ENCODE assay signal across 8 mouse cellular contexts in genomic region chr10:127564301-127564700, GRCm38 (mm10). TPM values are rescaled to one million over a fixed set of nuclear protein-coding genes. Genes with fewer than 3 reads are reported as not detected.
DNase-seq lines count a peak whose midpoint lies in the region; ATAC-seq and TF ChIP-seq lines count a peak whose summit lies in the region.

No protein-coding gene starts in this region.

- no peak overlapping the region for H3K4me3 ChIP-seq in kidney, embryonic 14.5 days (ENCODE audit: low read length)
- H3K4me3 ChIP-seq in brown adipose tissue, adult 24 weeks (ENCODE audit: insufficient read depth, low read depth, low read length), result no peak overlapping the region
- H3K4me3 ChIP-seq in heart, embryonic 13.5 days, result no peak overlapping the region
- H3K4me3 ChIP-seq in limb, embryonic 14.5 days (replicated peaks; ENCODE audit: low read length), result no peak overlapping the region

- peaks cover 16% of the 10 kb centered on the region; the same call in 1 of the 2 replicates for H3K4me1 ChIP-seq in kidney, embryonic 14.5 days (ENCODE audit: control insufficient read depth, insufficient read depth, low read length)
- no peaks in the 10 kb centered on the region for H3K4me1 ChIP-seq in brown adipose tissue, adult 24 weeks (ENCODE audit: control insufficient read depth, insufficient read depth, insufficient read length, low read length)
- peaks cover 27% of the 10 kb centered on the region for H3K4me1 ChIP-seq in heart, embryonic 13.5 days
- H3K4me1 ChIP-seq in limb, embryonic 14.5 days (ENCODE audit: control insufficient read depth, insufficient read depth, low read length), result no peaks in the 10 kb centered on the region

- DNase-seq in kidney, adult 18-20 months, result no peak
- DNase-seq in limb, embryonic 14.5 days (ENCODE audit: low spot score), result peak; percentile 53
- no peak for DNase-seq in thymus, postnatal 10 days (ENCODE audit: low spot score in 2 of 2)
- no peak for DNase-seq in urinary bladder, postnatal 10 days (ENCODE audit: low spot score)
- no peak for DNase-seq in c-Kit-positive CD71-positive TER-119-positive erythroid progenitor cells, embryonic 14.5 days (ENCODE audit: low spot score)

- peak; percentile 81 for ATAC-seq in kidney, embryonic 14.5 days (ENCODE audit: low FRiP score, low TSS enrichment)
- peak; percentile 49; the same call in 1 of the 2 replicates for ATAC-seq in heart, embryonic 13.5 days (ENCODE audit: extremely low read depth, insufficient number of reproducible peaks, low FRiP score, low TSS enrichment)
- peak; percentile 67 for ATAC-seq in limb, embryonic 14.5 days (ENCODE audit: low FRiP score, low read depth)

- H3K27ac ChIP-seq in kidney, embryonic 14.5 days (ENCODE audit: low read depth, low read length), result peak overlapping the region; percentile 47; the same call in 1 of the 2 replicates
- H3K27ac ChIP-seq in brown adipose tissue, adult 24 weeks (replicated peaks; ENCODE audit: low read depth, low read length), result 0 out of 2 replicates have a peak overlapping the region, but pooled peaks have one; percentile 8
- H3K27ac ChIP-seq in heart, embryonic 13.5 days (replicated peaks), result peak overlapping the region; percentile 62
- H3K27ac ChIP-seq in limb, embryonic 14.5 days (replicated peaks; ENCODE audit: low read depth, low read length), result no peak overlapping the region

- H3K36me3 ChIP-seq in kidney, embryonic 14.5 days (ENCODE audit: control insufficient read depth, insufficient read depth, low read length), result peaks cover 58% of the 10 kb centered on the region
- peaks cover 80% of the 10 kb centered on the region for H3K36me3 ChIP-seq in heart, embryonic 13.5 days
- peaks cover 92% of the 10 kb centered on the region for H3K36me3 ChIP-seq in limb, embryonic 14.5 days (ENCODE audit: control insufficient read depth, insufficient read depth, low read length)

- TF ChIP-seq POLR2A in limb, embryonic 14.5 days (IDR thresholded peaks at IDR 0.05; ENCODE audit: borderline replicate concordance, extremely low read depth, insufficient read depth, insufficient read length), result no peak

- no peaks in the 10 kb centered on the region for H3K9me3 ChIP-seq in kidney, embryonic 14.5 days (ENCODE audit: control insufficient read depth, low read length)
- H3K9me3 ChIP-seq in heart, embryonic 13.5 days, result no peaks in the 10 kb centered on the region
- H3K9me3 ChIP-seq in limb, embryonic 14.5 days (ENCODE audit: control insufficient read depth, low read length), result no peaks in the 10 kb centered on the region

- 44% methylated on average over 13 of the region's 13 CpGs for WGBS in kidney, embryonic 14.5 days
- WGBS in heart, embryonic 13.5 days, result 24% methylated on average over 13 of the region's 13 CpGs
- WGBS in limb, embryonic 14.5 days, result 51% methylated on average over 13 of the region's 13 CpGs

- no peaks in the 10 kb centered on the region for H3K27me3 ChIP-seq in kidney, embryonic 14.5 days (ENCODE audit: control insufficient read depth, insufficient read depth, low read length)
- H3K27me3 ChIP-seq in heart, embryonic 13.5 days (replicated peaks), result no peaks in the 10 kb centered on the region
- H3K27me3 ChIP-seq in limb, embryonic 14.5 days (ENCODE audit: control insufficient read depth, insufficient read depth, low read length), result no peaks in the 10 kb centered on the region

- no peak overlapping the region for H3K4me2 ChIP-seq in kidney, embryonic 14.5 days (replicated peaks; ENCODE audit: low read depth, low read length)
- H3K4me2 ChIP-seq in heart, embryonic 13.5 days, result peak overlapping the region; percentile 30
- H3K4me2 ChIP-seq in limb, embryonic 14.5 days (replicated peaks; ENCODE audit: low read depth, low read length, severe bottlenecking), result no peak overlapping the region

- H3K9ac ChIP-seq in kidney, embryonic 14.5 days (ENCODE audit: low read depth, low read length), result no peak overlapping the region
- peak overlapping the region; percentile 55; the same call in 1 of the 2 replicates for H3K9ac ChIP-seq in heart, embryonic 13.5 days
- no peak overlapping the region for H3K9ac ChIP-seq in limb, embryonic 14.5 days (ENCODE audit: low read depth, low read length, severe bottlenecking)

RNA-seq across cellular contexts. Expression of gene Nxph4, which starts 29.9 kb away (rescaled TPM):
- 0.49 and 1.2 TPM in 2 replicates for polyA plus RNA-seq in kidney, embryonic 14.5 days (2014; fragmentation: Nextera tagmentation; extraction: Ambion mirVana)
- polyA plus RNA-seq in brown adipose tissue, adult 24 weeks (2012; ENCODE audit: insufficient read depth, insufficient read length, missing spikeins), result not detected in 2 replicates
- polyA plus RNA-seq in heart, embryonic 13.5 days (2015; fragmentation: Nextera tagmentation; extraction: Ambion mirVana), result 0.62 TPM in 2 replicates
- 7.2 and 9.6 TPM in 2 replicates for polyA plus RNA-seq in limb, embryonic 14.5 days (2012; rRNA removed)
- polyA plus RNA-seq in limb, embryonic 14.5 days (2014; fragmentation: Nextera tagmentation; extraction: Ambion mirVana), result 17.5 and 19.9 TPM in 2 replicates

RNA-seq across cellular contexts. Expression of gene Shmt2, which starts 42.1 kb away (rescaled TPM):
- 68.9 and 99.8 TPM in 2 replicates for polyA plus RNA-seq in kidney, embryonic 14.5 days (2014; fragmentation: Nextera tagmentation; extraction: Ambion mirVana)
- 15.5 and 16.7 TPM in 2 replicates for polyA plus RNA-seq in brown adipose tissue, adult 24 weeks (2012; ENCODE audit: insufficient read depth, insufficient read length, missing spikeins)
- polyA plus RNA-seq in heart, embryonic 13.5 days (2015; fragmentation: Nextera tagmentation; extraction: Ambion mirVana), result 78.3 and 84.5 TPM in 2 replicates
- polyA plus RNA-seq in limb, embryonic 14.5 days (2012; rRNA removed), result 146 and 178 TPM in 2 replicates
- polyA plus RNA-seq in limb, embryonic 14.5 days (2014; fragmentation: Nextera tagmentation; extraction: Ambion mirVana), result 89.4 and 94.6 TPM in 2 replicates

RNA-seq across cellular contexts. Expression of gene Ndufa4l2, which starts 49.5 kb away (rescaled TPM):
- 27.1 and 32.7 TPM in 2 replicates for polyA plus RNA-seq in kidney, embryonic 14.5 days (2014; fragmentation: Nextera tagmentation; extraction: Ambion mirVana)
- 13.0 and 14.5 TPM in 2 replicates for polyA plus RNA-seq in brown adipose tissue, adult 24 weeks (2012; ENCODE audit: insufficient read depth, insufficient read length, missing spikeins)
- polyA plus RNA-seq in heart, embryonic 13.5 days (2015; fragmentation: Nextera tagmentation; extraction: Ambion mirVana), result 14.2 and 18.1 TPM in 2 replicates
- polyA plus RNA-seq in limb, embryonic 14.5 days (2012; rRNA removed), result 31.7 and 36.9 TPM in 2 replicates
- polyA plus RNA-seq in limb, embryonic 14.5 days (2014; fragmentation: Nextera tagmentation; extraction: Ambion mirVana), result 44.5 and 62.9 TPM in 2 replicates

RNA-seq across cellular contexts. Expression of gene Lrp1, which starts 56.6 kb away (rescaled TPM):
- polyA plus RNA-seq in kidney, embryonic 14.5 days (2014; fragmentation: Nextera tagmentation; extraction: Ambion mirVana), result 44.2 and 54.9 TPM in 2 replicates
- 43.8 and 47.2 TPM in 2 replicates for polyA plus RNA-seq in brown adipose tissue, adult 24 weeks (2012; ENCODE audit: insufficient read depth, insufficient read length, missing spikeins)
- polyA plus RNA-seq in heart, embryonic 13.5 days (2015; fragmentation: Nextera tagmentation; extraction: Ambion mirVana), result 30.7 and 37.9 TPM in 2 replicates
- polyA plus RNA-seq in limb, embryonic 14.5 days (2012; rRNA removed), result 261 and 271 TPM in 2 replicates
- polyA plus RNA-seq in limb, embryonic 14.5 days (2014; fragmentation: Nextera tagmentation; extraction: Ambion mirVana), result 146 and 172 TPM in 2 replicates
